Mouse (Mus musculus) MEL (cell line): ENCODE data around the gene Pgc.

ENCODE experiments used
- CTCF ChIP-seq, 3 experiments: IDR thresholded peaks in 2 of 3; conservative IDR thresholded peaks in 1 of 3; 2 replicates each; pipeline ENCODE4 v1.5.1; 2011 to 2012; ENCODE audit warnings: low read length in 3 of 3, low read depth in 2 of 3, mild to moderate bottlenecking in 2 of 3, improper control_type of control experiment in 1 of 3, inconsistent platforms in 1 of 3, mixed read lengths in 1 of 3, moderate library complexity in 1 of 3; ENCODE audit not compliant: control insufficient read depth in 1 of 3, insufficient read depth in 1 of 3, poor library complexity in 1 of 3, severe bottlenecking in 1 of 3
- EP300 ChIP-seq, 2 experiments: IDR thresholded peaks; 2 replicates each; pipeline ENCODE4 v1.6.1; 2011; ENCODE audit warnings: improper control_type of control experiment in 2 of 2, low read length in 2 of 2, low read depth in 1 of 2, mild to moderate bottlenecking in 1 of 2
- KAT2A ChIP-seq: conservative IDR thresholded peaks from 2 replicates; pipeline ENCODE4 v1.6.1; 2012; ENCODE audit warnings: low read depth, low read length, improper control_type of control experiment, inconsistent platforms
- MAZ ChIP-seq: IDR thresholded peaks from 2 replicates; pipeline ENCODE4 v1.6.1; 2012; ENCODE audit warnings: low read depth, mild to moderate bottlenecking, inconsistent platforms, low read length, improper control_type of control experiment
- POLR2A ChIP-seq, 2 experiments: IDR thresholded peaks; 2 replicates each; pipeline ENCODE4 v1.6.1; 2011 to 2012; ENCODE audit warnings: low read length in 2 of 2, mild to moderate bottlenecking in 2 of 2, control low read depth in 1 of 2, improper control_type of control experiment in 1 of 2, low read depth in 1 of 2, moderate library complexity in 1 of 2; ENCODE audit not compliant: control insufficient read depth in 1 of 2, insufficient read depth in 1 of 2, poor library complexity in 1 of 2
- POLR2AphosphoS2 ChIP-seq: IDR thresholded peaks from 2 replicates; pipeline ENCODE4 v1.6.1; 2011; ENCODE audit warnings: low read length, improper control_type of control experiment
- TCF12 ChIP-seq: IDR thresholded peaks from 2 replicates; pipeline ENCODE4 v1.6.1; 2014; ENCODE audit warnings: low read depth, mild to moderate bottlenecking, inconsistent platforms, low read length, improper control_type of control experiment, moderate library complexity
- UBTF ChIP-seq: IDR thresholded peaks from 2 replicates; pipeline ENCODE4 v1.6.1; 2012; ENCODE audit warnings: low read depth, mild to moderate bottlenecking, inconsistent platforms, low read length, improper control_type of control experiment, moderate library complexity, borderline replicate concordance; ENCODE audit not compliant: insufficient read depth

- TF ChIP-seq POLR2AphosphoS2 = no peak
- peak in 1 of 3 experiments; percentile 11; a peak in 1 of 6 replicates for TF ChIP-seq CTCF (IDR thresholded peaks at IDR 0.05 in 2 of 3, conservative IDR thresholded peaks at IDR 0.05 in 1 of 3; ENCODE audit: control insufficient read depth in 1 of 3, insufficient read depth in 1 of 3, low read depth in 2 of 3, low read length in 3 of 3, poor library complexity in 1 of 3, severe bottlenecking in 1 of 3)
- no peak; the same call in 1 of the 2 replicates for TF ChIP-seq KAT2A
- TF ChIP-seq TCF12 = peak; percentile 50
- peak; percentile 56 to 64; a peak in 2 of 4 replicates for TF ChIP-seq POLR2A (IDR thresholded peaks at IDR 0.05; ENCODE audit: control insufficient read depth in 1 of 2, insufficient read depth in 1 of 2, low read depth in 1 of 2, low read length in 2 of 2, poor library complexity in 1 of 2)
- 0 out of 2 replicates have a peak, but pooled peaks have one; percentile 22 for TF ChIP-seq UBTF
- TF ChIP-seq MAZ = peak; percentile 88
- 0 out of 4 replicates have a peak, but pooled peaks of 1 of the 2 experiments have one; percentile 11 for TF ChIP-seq EP300 (IDR thresholded peaks at IDR 0.05; ENCODE audit: low read depth in 1 of 2, low read length in 2 of 2)
These were observed 37.8 kb upstream of the Pgc start, which contains the start of gene Frs3 for GRCm38 (mm10) chr17:47688608-47689575.
